20 mouse cellular contexts compared by ENCODE assay signal in genomic region chr8:116024811-116025210, GRCm38 (mm10).
"Had no signal": no experiment of that assay in that cellular context is flagged by ENCODE, and none has a peak within 500 bp of the region (broad histone marks: within the 10 kb centered on the region; RNA-seq: fewer than 3 reads in every experiment).

No protein-coding gene starts in this region.

- H3K4me3 ChIP-seq: layer of hippocampus, adult 2 months; limb, embryonic 10.5 days; limb, embryonic 13.5 days; liver, embryonic 12.5 days; liver, embryonic 15.5 days; lung, embryonic 15.5 days; megakaryocyte, embryonic 14.5 days; midbrain, embryonic 10.5 days; midbrain, embryonic 13.5 days; myocyte; neural tube, embryonic 13.5 days had no signal

- H3K27ac ChIP-seq: kidney, postnatal 0 days; layer of hippocampus, adult 2 months; limb, embryonic 10.5 days; limb, embryonic 13.5 days; liver, embryonic 12.5 days; liver, embryonic 15.5 days; lung, embryonic 15.5 days; midbrain, embryonic 10.5 days; midbrain, embryonic 13.5 days; neural tube, embryonic 13.5 days had no signal

- DNase-seq: liver; lung, adult 18-20 months; lung, postnatal 10 days; lung, postnatal 36 days; retina, postnatal 1 day; right cerebral cortex, postnatal 25 days; thymus, adult 18-20 months; thymus, postnatal 36 days had no signal

- H3K36me3 ChIP-seq: limb, embryonic 10.5 days; limb, embryonic 13.5 days; liver, embryonic 12.5 days; liver, embryonic 15.5 days; lung, embryonic 15.5 days; midbrain, embryonic 10.5 days; midbrain, embryonic 13.5 days; neural tube, embryonic 13.5 days had no signal

- H3K27me3 ChIP-seq: limb, embryonic 13.5 days; liver, embryonic 12.5 days; liver, embryonic 15.5 days; lung, embryonic 15.5 days; megakaryocyte, embryonic 14.5 days; midbrain, embryonic 13.5 days; neural tube, embryonic 13.5 days had no signal

- H3K4me1 ChIP-seq: limb, embryonic 10.5 days; limb, embryonic 13.5 days; liver, embryonic 12.5 days; liver, embryonic 15.5 days; lung, embryonic 15.5 days; megakaryocyte, embryonic 14.5 days; midbrain, embryonic 10.5 days; midbrain, embryonic 13.5 days had no signal

- H3K9me3 ChIP-seq: limb, embryonic 10.5 days; limb, embryonic 13.5 days; liver, embryonic 12.5 days; liver, embryonic 15.5 days; lung, embryonic 15.5 days; midbrain, embryonic 10.5 days; midbrain, embryonic 13.5 days; neural tube, embryonic 13.5 days had no signal
